Mouse (Mus musculus): ENCODE data around the gene Gm14781.
"Not testable (repeated sequence)": the region's sequence is repeated elsewhere in the genome, so short reads cannot be mapped to it uniquely, and the experiment has no call there.

Gene Gm14781

GRCm38 (mm10) chrX:91631894-91632293 lies at the start of gene Gm14781:
Gene Gm14781, plus strand, starts transcription at chrX:91632194.
- not testable (repeated sequence) for DNase-seq

- not testable (repeated sequence) for DNase-seq
These were observed 23.1 kb downstream of the Gm14781 start for GRCm38 (mm10) chrX:91654964-91655575.
